Mouse (Mus musculus): ENCODE results near the gene Erbin. TPM values are rescaled to one million over a fixed set of nuclear protein-coding genes. Genes with fewer than 3 reads are reported as not detected.

The Erbin gene
- total and polyA plus RNA-seq, 2 experiments = 4.8 to 57.2 TPM

DNA sequence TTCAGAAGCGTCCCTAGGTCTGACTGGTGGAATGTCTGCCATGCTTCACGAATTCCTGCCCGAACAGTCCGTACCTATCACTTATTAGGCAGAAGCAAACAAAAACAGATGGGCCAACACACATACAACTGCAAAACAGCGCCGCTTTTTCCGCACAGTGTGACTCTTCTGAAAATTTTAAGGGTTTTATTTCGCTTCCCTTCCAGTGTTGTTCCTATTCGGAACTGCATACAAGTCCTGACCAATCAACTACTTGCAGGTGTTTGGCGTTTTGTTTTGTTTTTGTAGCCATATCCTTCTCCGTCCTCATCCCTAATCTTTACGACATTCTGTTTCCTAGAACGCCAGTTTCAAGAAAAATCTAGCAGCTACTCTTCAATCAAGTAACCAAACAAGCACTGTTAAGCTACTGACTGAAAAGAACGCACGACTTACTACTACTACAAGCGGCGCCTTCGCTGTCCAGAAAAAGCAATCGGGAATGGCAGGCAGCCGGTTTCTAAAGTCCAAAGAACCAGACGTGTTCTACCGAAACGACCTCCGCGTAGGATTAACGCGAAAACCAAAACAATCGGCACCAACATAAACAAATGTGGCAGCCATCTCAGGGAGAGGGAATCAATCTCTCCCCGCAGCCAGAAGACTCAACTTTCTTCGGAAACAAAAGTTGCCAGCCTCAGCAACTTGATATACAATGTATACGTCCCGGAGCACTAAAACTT, 919 bp downstream of the Erbin start:
- Histone ChIP-seq H3K36me3 (ENCODE audit: control insufficient read depth, insufficient read depth, low read length) (no peaks in the 10 kb centered on the region), H3K79me2 (ENCODE audit: control insufficient read depth, insufficient read depth, low read length) (peaks cover 7% of the 10 kb centered on the region; the same call in 1 of the 2 replicates), H3K9ac (ENCODE audit: low read depth, low read length) (peak overlapping the region; percentile 98), H3K4me1 (ENCODE audit: control insufficient read depth, insufficient read depth, low read length) (peaks cover 12% of the 10 kb centered on the region), H3K4me3 (ENCODE audit: insufficient read depth, low read depth, low read length) (peak overlapping the region; percentile 71), H3K27me3 (ENCODE audit: control insufficient read depth, insufficient read depth, low read length) (no peaks in the 10 kb centered on the region), H3K27ac (replicated peaks; ENCODE audit: insufficient read depth, low read depth, low read length) (peak overlapping the region; percentile 88)
- TF ChIP-seq CTCF (IDR thresholded peaks at IDR 0.05; ENCODE audit: low read depth, low read length) (no peak), POLR2A (IDR thresholded peaks at IDR 0.05; ENCODE audit: extremely low read depth, insufficient read depth, low read length) (no peak)
- peak; percentile 81 for DNase-seq (ENCODE audit: extremely low read depth, low read depth, low spot score)
- WGBS = under 1% methylated on average over 32 of the region's 32 CpGs

DNA sequence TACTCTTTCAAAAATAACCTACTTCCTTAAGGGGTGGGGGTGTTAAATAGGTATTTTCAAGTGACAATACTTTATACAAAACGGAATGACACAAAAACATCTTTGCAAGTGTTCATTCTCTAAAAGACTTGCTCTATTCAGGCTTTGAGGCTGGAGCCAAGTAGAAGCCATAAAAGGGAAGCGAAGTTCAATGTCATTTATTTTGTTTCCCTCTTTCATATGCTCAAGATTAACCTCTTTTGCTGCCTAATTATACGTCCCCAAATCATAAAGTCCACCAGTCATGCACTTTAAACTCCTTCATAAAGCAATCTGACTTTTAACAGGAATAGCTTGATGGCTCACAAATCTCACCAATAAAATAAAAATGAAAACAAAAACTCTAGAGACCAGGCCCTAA, 1.9 kb downstream of the Erbin start:
- H3K27ac ChIP-seq (replicated peaks; ENCODE audit: insufficient read depth, low read depth, low read length) = no peak overlapping the region
- peaks cover 17% of the 10 kb centered on the region for H3K4me1 ChIP-seq (ENCODE audit: control insufficient read depth, insufficient read depth, low read length)
- no peaks in the 10 kb centered on the region for H3K36me3 ChIP-seq (ENCODE audit: control insufficient read depth, insufficient read depth, low read length)
- H3K79me2 ChIP-seq (ENCODE audit: control insufficient read depth, insufficient read depth, low read length) = peaks cover 15% of the 10 kb centered on the region; the same call in 1 of the 2 replicates
- TF ChIP-seq POLR2A (IDR thresholded peaks at IDR 0.05; ENCODE audit: extremely low read depth, insufficient read depth, low read length) (no peak), CTCF (IDR thresholded peaks at IDR 0.05; ENCODE audit: low read depth, low read length) (no peak)
- WGBS = 5% methylated on average over 3 of the region's 3 CpGs
- DNase-seq (ENCODE audit: extremely low read depth, low read depth, low spot score) = peak; percentile 48
- H3K4me3 ChIP-seq (ENCODE audit: insufficient read depth, low read depth, low read length) = peak overlapping the region; percentile 71; the same call in 1 of the 2 replicates
- no peak overlapping the region for H3K9ac ChIP-seq (ENCODE audit: low read depth, low read length)
- no peaks in the 10 kb centered on the region for H3K27me3 ChIP-seq (ENCODE audit: control insufficient read depth, insufficient read depth, low read length)

DNA sequence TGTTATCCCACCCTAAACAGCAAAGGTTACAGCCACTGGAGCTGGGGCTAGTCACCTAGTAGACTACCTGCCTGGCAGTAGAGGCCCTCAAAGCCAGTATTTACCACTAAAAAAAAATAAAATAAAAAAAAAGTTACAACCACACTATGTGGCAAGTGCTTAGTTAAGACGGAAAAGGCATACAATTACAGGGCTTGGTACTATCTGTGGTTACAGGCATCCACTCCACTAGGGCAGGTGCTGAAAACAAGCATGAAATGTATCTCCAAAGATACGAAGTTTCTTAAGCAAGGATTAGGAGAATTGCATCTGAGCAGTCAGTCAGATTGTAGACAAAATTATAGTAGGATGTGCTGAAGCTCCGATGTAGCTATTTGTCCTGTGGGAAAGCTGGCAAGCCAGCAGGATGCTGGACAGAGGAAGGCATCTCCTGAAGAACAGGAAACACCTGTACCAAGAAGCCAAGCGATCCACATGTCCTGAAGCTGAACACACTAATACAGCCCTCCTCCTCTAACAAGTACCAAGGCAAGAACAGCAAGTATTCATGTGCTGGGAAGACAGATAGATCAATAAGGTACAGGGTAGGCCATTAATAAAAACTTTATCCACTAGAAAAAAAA, 6.1 kb downstream of the Erbin start:
- Histone ChIP-seq H3K4me3 (ENCODE audit: insufficient read depth, low read depth, low read length) (no peak overlapping the region), H3K36me3 (ENCODE audit: control insufficient read depth, insufficient read depth, low read length) (no peaks in the 10 kb centered on the region), H3K4me1 (ENCODE audit: control insufficient read depth, insufficient read depth, low read length) (peaks cover 17% of the 10 kb centered on the region), H3K79me2 (ENCODE audit: control insufficient read depth, insufficient read depth, low read length) (peaks cover 30% of the 10 kb centered on the region; the same call in 1 of the 2 replicates), H3K27ac (replicated peaks; ENCODE audit: insufficient read depth, low read depth, low read length) (no peak overlapping the region), H3K27me3 (ENCODE audit: control insufficient read depth, insufficient read depth, low read length) (no peaks in the 10 kb centered on the region), H3K9ac (ENCODE audit: low read depth, low read length) (no peak overlapping the region)
- WGBS = 83% methylated on average over 4 of the region's 4 CpGs
- no peak for DNase-seq (ENCODE audit: extremely low read depth, low read depth, low spot score)
- TF ChIP-seq CTCF (IDR thresholded peaks at IDR 0.05; ENCODE audit: low read depth, low read length) (no peak), POLR2A (IDR thresholded peaks at IDR 0.05; ENCODE audit: extremely low read depth, insufficient read depth, low read length) (no peak)

DNA sequence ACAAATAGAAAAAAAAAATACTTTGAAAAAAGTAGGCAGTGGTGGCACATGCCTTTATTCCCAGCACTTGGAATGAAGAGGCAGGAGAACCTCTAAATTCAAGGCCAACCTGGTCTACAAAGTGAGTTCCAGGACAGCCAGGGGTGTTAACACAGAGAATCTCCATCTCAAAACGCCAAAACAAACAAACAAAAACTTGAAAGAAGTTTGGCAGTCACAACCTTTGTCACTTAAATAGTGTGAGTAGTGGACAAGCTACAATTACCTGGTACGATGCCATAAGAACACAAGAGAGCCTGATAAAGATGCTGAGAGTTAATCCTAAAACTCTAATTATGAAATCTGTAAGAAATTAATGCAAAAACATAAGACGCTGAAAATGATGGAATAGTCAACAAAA, 8.0 kb downstream of the Erbin start:
- peaks cover 15% of the 10 kb centered on the region for H3K4me1 ChIP-seq (ENCODE audit: control insufficient read depth, insufficient read depth, low read length)
- H3K27me3 ChIP-seq (ENCODE audit: control insufficient read depth, insufficient read depth, low read length) = no peaks in the 10 kb centered on the region
- 43% methylated on average over 3 of the region's 3 CpGs for WGBS
- H3K9ac ChIP-seq (ENCODE audit: low read depth, low read length) = no peak overlapping the region
- H3K79me2 ChIP-seq (ENCODE audit: control insufficient read depth, insufficient read depth, low read length) = peaks cover 30% of the 10 kb centered on the region; the same call in 1 of the 2 replicates
- no peak overlapping the region for H3K27ac ChIP-seq (replicated peaks; ENCODE audit: insufficient read depth, low read depth, low read length)
- DNase-seq (ENCODE audit: extremely low read depth, low read depth, low spot score) = peak; percentile 59
- no peaks in the 10 kb centered on the region for H3K36me3 ChIP-seq (ENCODE audit: control insufficient read depth, insufficient read depth, low read length)
- no peak overlapping the region for H3K4me3 ChIP-seq (ENCODE audit: insufficient read depth, low read depth, low read length)
- TF ChIP-seq CTCF (IDR thresholded peaks at IDR 0.05; ENCODE audit: low read depth, low read length) (no peak), POLR2A (IDR thresholded peaks at IDR 0.05; ENCODE audit: extremely low read depth, insufficient read depth, low read length) (no peak)

DNA sequence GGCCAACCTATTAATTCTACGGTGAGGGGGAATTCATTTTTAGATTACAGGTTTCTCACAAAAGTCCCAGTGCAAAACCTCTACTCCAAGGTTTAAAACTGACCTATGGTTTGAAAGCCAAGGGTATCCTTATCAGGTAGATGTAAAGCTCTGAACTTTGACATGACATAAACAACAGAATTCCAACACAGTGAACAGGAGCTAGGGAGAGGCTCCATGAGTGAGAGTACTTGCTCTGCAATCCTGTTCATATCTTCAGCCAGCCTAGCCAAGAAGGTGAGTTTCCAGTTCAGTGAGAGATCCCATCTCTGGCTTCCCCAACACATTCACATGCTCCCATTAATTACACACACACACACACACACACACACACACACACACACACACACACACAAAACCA, 9.7 kb downstream of the Erbin start:
- Histone ChIP-seq H3K36me3 (ENCODE audit: control insufficient read depth, insufficient read depth, low read length) (no peaks in the 10 kb centered on the region), H3K27me3 (ENCODE audit: control insufficient read depth, insufficient read depth, low read length) (no peaks in the 10 kb centered on the region), H3K4me3 (ENCODE audit: insufficient read depth, low read depth, low read length) (no peak overlapping the region), H3K27ac (replicated peaks; ENCODE audit: insufficient read depth, low read depth, low read length) (no peak overlapping the region), H3K79me2 (ENCODE audit: control insufficient read depth, insufficient read depth, low read length) (peaks cover 25% of the 10 kb centered on the region; the same call in 1 of the 2 replicates), H3K4me1 (ENCODE audit: control insufficient read depth, insufficient read depth, low read length) (peaks cover 10% of the 10 kb centered on the region), H3K9ac (ENCODE audit: low read depth, low read length) (no peak overlapping the region)
- 84% methylated on average over 1 of the region's 1 CpGs for WGBS
- TF ChIP-seq POLR2A (IDR thresholded peaks at IDR 0.05; ENCODE audit: extremely low read depth, insufficient read depth, low read length) = no peak
- TF ChIP-seq CTCF (IDR thresholded peaks at IDR 0.05; ENCODE audit: low read depth, low read length) = no peak
- no peak for DNase-seq (ENCODE audit: extremely low read depth, low read depth, low spot score)

DNA sequence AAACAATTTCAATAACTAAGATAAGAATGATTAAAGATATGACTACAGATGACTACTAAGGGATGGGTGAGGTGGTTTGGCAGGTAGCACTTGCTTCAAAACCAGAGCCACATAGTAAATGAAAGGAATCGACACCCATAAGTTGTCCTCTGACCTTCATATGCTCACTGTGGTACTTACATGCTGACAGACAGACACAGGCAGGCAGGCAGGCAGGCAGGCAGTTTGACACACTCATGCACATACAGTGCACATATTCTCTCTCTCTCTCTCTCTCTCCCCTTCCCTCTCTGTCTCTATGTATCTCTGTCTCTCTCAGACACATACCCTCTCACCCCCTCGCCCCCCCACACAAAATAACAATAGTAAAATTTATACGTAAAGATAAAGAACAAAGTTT, 10.4 kb downstream of the Erbin start:
- Histone ChIP-seq H3K27me3 (ENCODE audit: control insufficient read depth, insufficient read depth, low read length) (no peaks in the 10 kb centered on the region), H3K4me3 (ENCODE audit: insufficient read depth, low read depth, low read length) (no peak overlapping the region), H3K79me2 (ENCODE audit: control insufficient read depth, insufficient read depth, low read length) (peaks cover 24% of the 10 kb centered on the region; the same call in 1 of the 2 replicates), H3K4me1 (ENCODE audit: control insufficient read depth, insufficient read depth, low read length) (peaks cover 9% of the 10 kb centered on the region), H3K9ac (ENCODE audit: low read depth, low read length) (no peak overlapping the region), H3K27ac (replicated peaks; ENCODE audit: insufficient read depth, low read depth, low read length) (no peak overlapping the region), H3K36me3 (ENCODE audit: control insufficient read depth, insufficient read depth, low read length) (no peaks in the 10 kb centered on the region)
- 53% methylated on average over 3 of the region's 3 CpGs for WGBS
- no peak for TF ChIP-seq POLR2A (IDR thresholded peaks at IDR 0.05; ENCODE audit: extremely low read depth, insufficient read depth, low read length)
- TF ChIP-seq CTCF (IDR thresholded peaks at IDR 0.05; ENCODE audit: low read depth, low read length) = no peak
- no peak for DNase-seq (ENCODE audit: extremely low read depth, low read depth, low spot score)

All from liver, adult 2 months (tissue).